Mouse (Mus musculus): ENCODE data around the gene Bmp6.

Bmp6 gene

DNA sequence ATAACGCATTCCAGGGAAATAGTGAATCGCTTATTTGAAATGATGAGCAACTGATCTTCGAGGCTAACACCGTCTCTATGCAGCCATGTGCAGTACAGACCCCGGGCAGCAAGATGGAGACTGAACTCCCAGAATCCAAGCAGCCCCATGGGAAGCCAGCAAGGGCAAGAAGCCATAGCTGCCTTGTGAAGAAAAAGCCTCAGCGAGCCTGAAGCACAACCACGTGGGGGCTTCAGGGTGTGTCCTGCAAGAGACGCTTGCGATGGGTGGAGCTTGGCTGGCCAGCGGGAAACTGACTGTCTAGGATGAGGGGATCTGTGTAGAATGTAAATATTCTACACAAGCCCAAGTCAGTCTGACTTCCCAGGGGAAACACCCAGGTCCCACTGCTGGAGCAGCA lies 167.1 kb downstream of the Bmp6 start:
- peak in 1 of 2 experiments; percentile 10 for DNase-seq (ENCODE audit: low spot score in 2 of 2)

DNA sequence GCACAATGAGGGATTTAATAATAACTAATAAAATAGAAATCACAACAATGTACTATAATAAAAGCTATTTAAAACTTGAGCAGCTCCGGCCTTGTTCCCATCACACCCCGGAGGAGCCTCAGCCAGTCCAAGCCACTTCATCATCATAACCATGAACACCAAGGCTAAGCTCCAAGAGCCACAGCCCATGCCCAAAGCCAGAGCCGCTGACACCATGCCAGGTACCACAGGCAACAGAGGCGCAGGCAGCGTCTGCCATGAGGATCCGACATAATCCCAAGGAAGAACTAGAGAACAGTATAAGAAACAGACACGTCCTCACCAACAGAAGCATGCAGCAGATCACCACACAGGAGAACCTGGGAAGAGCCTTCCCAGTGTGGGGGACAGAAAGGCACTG lies 169.0 kb downstream of the Bmp6 start:
- DNase-seq (ENCODE audit: low spot score in 2 of 2): no peak

DNA sequence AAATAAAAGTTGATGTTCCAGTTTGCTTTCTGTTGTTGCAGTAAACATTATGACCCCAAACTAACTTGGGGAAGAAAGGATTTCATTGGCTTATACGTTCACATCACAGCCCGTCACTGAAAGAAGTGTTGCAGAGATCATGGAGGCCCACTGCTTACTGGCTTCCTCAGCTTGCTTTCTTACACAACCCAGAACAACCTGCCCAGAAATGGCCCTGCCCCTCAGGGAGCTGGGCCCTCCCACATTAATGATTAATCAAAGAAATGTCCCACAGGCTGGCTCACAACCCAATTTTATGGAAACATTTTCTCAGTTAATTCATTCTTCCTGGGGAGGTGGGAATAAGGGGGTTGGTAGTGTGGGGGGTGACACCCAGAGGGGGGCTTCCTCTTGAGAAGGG lies 170.5 kb downstream of the Bmp6 start:
- peak in 1 of 2 experiments; percentile 47 for DNase-seq (ENCODE audit: low spot score in 2 of 2)

DNA sequence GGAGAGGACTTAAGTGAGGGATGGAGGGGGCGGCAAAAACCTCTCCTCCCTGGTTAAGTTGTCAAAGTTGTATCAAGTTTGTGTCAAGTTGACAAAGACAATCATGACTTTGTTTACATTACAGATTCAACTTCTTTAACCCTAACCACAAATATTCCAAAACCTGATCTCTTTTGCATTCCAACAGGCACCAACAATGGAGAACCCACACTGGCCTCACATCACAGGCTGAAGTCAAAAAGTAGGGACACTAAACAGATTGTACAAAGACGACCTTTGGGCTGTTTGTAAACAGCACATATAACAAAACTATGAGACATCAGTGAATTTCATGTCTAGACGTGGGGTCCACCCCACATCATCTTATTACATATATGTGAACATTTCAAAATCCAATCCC lies 170.9 kb downstream of the Bmp6 start:
- no peak for DNase-seq (ENCODE audit: low spot score in 2 of 2)

- DNase-seq (ENCODE audit: low spot score in 2 of 2): no peak
Measured at GRCm38 (mm10) chr13:38516582-38516981, 171.7 kb downstream of the Bmp6 start.

DNA sequence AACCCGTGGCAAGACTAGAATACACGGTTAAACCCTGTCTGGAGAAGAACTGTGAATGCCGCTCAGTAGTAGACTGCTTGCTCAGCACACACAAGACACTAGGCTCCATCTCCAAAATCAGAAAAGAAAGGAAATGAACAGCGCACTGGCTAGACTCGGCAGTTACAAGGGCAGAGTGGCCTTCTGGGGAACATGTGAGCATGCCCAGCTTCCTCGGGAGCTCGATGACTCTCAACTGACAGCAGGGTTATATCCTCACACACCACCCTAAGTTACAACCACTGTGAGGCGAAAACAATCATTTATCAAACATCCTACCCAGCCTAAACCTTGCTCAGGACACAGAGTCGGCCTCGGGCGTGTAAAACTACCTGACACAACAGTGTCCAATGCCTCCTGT lies 175.4 kb downstream of the Bmp6 start:
- DNase-seq (ENCODE audit: low spot score in 2 of 2): no peak

DNA sequence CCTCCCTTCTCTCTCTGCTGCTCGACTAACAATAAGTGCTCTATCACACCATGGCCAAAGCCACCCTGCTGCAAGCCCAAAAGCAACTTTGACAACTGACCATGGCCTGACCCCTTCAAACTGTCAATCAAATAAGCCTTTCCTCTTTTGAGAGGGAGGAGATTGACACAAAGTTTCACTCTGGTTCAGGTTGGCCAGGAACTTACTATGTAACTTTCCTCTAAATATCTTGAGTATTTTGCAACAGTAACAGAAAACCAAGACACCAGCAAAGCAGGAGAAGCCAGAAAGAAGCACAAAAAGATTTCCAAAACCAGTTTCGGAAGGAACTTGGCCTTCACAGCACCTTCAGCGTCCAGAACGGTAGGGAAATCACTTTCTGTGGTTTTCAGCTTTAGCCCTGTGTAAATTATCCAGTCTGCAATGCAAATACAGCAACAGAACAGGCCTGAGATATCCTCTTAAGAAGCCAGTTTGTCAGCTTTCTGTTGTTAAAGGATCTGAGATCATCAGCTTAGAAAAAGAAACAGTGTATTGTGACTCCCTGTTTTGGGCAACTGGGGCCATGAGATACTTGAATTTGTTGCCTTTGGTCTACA lies 177.2 kb downstream of the Bmp6 start:
- no peak for DNase-seq (ENCODE audit: low spot score in 2 of 2)

DNA sequence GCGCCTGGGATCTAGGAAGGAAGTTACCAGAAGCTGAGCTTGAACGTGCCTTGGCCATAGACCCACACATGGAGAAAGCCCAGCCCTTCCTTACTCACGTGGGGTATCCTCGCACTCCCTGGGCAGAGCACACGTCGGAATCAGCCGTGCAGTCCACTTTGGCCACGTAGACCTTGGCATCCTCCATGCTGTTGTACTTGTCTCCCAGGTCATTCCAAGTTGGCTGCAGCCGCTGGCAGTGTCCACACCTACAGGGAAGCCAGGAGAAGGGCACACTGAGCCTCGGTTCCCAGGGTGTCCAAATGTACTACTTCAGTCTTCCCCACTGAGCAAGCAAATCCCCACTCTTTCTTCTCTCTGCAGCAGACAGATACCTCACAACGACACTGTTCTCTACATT lies 178.3 kb downstream of the Bmp6 start:
- peak in 1 of 2 experiments; percentile 22 for DNase-seq (ENCODE audit: low spot score in 2 of 2)

DNA sequence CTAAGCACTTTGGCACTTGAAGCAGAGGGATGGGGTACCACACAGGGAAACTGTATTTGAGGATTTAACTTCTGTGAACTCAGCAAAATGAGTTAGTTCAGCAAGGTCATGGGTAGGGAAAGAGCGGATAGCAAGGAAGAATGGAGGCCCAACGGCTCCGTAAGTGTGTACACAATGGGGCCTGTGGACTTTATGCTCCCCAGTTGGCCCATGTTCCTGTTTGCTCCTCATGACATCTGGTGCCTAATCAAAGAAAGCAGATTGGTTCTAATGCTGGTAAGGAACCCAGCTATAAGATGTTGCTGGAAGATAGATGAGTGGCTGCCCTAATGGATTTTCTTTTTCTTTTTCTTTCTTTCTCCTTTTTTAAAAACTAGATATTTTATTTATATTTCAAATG lies 180.4 kb downstream of the Bmp6 start:
- no peak for DNase-seq (ENCODE audit: low spot score in 2 of 2)

DNA sequence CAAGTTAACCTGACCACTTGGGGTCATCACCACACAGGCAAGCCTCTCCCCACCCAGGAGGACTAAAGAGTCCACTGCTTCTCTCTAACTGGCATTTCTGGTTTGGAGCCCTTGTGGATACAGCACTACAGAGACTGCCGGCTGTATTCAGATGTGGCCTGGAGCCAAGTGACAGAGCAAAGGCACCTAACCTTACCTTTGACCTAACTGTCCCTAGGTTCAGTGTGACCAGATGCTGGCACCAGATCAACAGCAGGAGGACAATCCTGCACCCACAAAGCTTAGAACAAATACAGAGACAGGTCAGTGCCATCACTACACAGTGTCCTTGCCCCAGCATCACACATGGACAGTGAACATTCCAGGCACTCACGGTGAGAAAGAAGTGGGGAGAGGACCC lies 181.2 kb downstream of the Bmp6 start:
- DNase-seq (ENCODE audit: low spot score in 2 of 2): no peak

- DNase-seq (ENCODE audit: low spot score in 2 of 2): peak in 1 of 2 experiments; percentile 9
Measured at GRCm38 (mm10) chr13:38527041-38527796, 182.3 kb downstream of the Bmp6 start.

- peak; percentile 90 to 91 for DNase-seq (ENCODE audit: low spot score in 2 of 2)
Measured at GRCm38 (mm10) chr13:38527797-38528650, 183.1 kb downstream of the Bmp6 start.

GRCm38 (mm10) chr13:38528687-38529294 lies 183.9 kb downstream of the Bmp6 start, which contains the start of gene Txndc5:
Gene Txndc5, minus strand, starts transcription at chr13:38528824.
- peak in 1 of 2 experiments; percentile 27 for DNase-seq (ENCODE audit: low spot score in 2 of 2)

GRCm38 (mm10) chr13:38529576-38529975 lies 184.7 kb downstream of the Bmp6 start:
- no peak for DNase-seq (ENCODE audit: low spot score in 2 of 2)

- no peak for DNase-seq (ENCODE audit: low spot score in 2 of 2)
Measured at GRCm38 (mm10) chr13:38531498-38531897, 186.6 kb downstream of the Bmp6 start.

GRCm38 (mm10) chr13:38533461-38533860 lies 188.6 kb downstream of the Bmp6 start:
- no peak for DNase-seq (ENCODE audit: low spot score in 2 of 2)

GRCm38 (mm10) chr13:38534016-38534415 lies 189.1 kb downstream of the Bmp6 start:
- DNase-seq (ENCODE audit: low spot score in 2 of 2): no peak

DNA sequence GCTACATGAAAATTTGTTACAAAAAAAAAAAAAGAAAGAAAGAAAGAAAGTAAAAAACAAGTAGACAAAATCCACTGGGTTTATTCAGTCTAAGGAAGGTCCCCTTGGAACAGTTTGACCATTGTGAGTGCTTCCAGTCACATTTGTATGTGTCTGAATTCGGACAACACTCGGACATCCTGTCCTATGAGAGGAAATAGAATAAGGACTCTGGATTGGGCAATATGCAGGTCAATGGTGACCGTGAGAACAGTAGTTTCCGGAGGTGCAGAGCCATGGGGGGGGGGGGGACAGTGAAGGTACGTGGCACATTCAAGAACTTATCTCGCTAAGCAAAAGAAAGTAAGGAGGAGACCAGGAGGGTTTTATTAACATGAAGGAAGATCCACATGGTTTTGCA lies 189.8 kb downstream of the Bmp6 start:
- DNase-seq (ENCODE audit: low spot score in 2 of 2): no peak

DNA sequence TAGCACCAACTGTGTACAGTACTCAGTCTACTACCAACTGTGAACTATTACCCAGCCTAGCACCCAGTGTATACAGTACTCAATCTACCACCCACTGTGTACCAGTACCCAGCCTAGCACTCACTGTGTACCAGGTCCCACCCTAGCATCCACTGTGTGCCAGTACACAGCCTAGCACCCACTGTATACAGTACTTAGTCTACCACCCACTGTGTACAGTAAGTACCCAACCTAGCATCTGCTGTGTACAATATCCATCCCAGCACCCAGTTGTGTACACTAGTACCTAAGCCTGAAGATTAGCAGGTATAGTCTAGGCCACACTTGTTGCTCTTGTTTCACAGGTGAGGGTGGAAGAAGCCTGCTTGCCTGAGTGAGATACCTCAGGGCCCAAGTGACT lies 192.6 kb downstream of the Bmp6 start:
- DNase-seq (ENCODE audit: low spot score in 2 of 2): no peak

- no peak for DNase-seq (ENCODE audit: low spot score in 2 of 2)
Measured at GRCm38 (mm10) chr13:38539192-38539900, 194.4 kb downstream of the Bmp6 start.

- DNase-seq (ENCODE audit: low spot score in 2 of 2): no peak
Measured at GRCm38 (mm10) chr13:38543455-38544125, 198.7 kb downstream of the Bmp6 start.
